Mouse (Mus musculus) Patski (cell line): ENCODE data around the gene Kif18a. TPM values are rescaled to one million over a fixed set of nuclear protein-coding genes. Genes with fewer than 3 reads are reported as not detected.

ENCODE experiments used
- ATAC-seq: fragments of 100-300 bp; one replicate; pipeline ENCODE4 v1.8.0; 2021
- CTCF ChIA-PET: fragments of 350-600 bp; sonication (Branson Sonifier 250); formaldehyde crosslinking; loops from one replicate; lab custom pipeline; 2022; ENCODE audit warnings: inconsistent platforms; lab: Charles Lee
- POLR2A ChIA-PET: fragments of 350-600 bp; sonication (Branson Sonifier 250); formaldehyde crosslinking; loops from one replicate; lab custom pipeline; 2022; ENCODE audit warnings: antibody characterized with exemption, inconsistent platforms; lab: Charles Lee
- DNase-seq: peaks from one replicate; pipeline ENCODE4 v3.0.0-alpha.2; 2011; ENCODE audit warnings: low read depth, low spot score
- H3K27me3 ChIP-seq: fragments of 371-371 bp; one replicate; pipeline ENCODE4 v1.5.1; 2021
- CTCF ChIP-seq: fragments of 100-300 bp; IDR thresholded peaks from one replicate; pipeline ENCODE4 v1.5.1; 2021
- in situ Hi-C: fragments of 300-500 bp; cut with MboI; formaldehyde crosslinking; loops from 3 replicates; pipeline ENCODE4 v1.11.1; 2018; ENCODE audit warnings: low pct_unique_long_range_greater_than_20kb, mixed read lengths
- polyA plus RNA-seq: library from polyadenylated mRNA; unstranded; gene quantifications from one replicate; pipeline ENCODE4 v1.2.3, GENCODE M21; 2021

Gene Kif18a
- polyA plus RNA-seq, 1 experiment from 2014 or later = 6.6 TPM

DNA sequence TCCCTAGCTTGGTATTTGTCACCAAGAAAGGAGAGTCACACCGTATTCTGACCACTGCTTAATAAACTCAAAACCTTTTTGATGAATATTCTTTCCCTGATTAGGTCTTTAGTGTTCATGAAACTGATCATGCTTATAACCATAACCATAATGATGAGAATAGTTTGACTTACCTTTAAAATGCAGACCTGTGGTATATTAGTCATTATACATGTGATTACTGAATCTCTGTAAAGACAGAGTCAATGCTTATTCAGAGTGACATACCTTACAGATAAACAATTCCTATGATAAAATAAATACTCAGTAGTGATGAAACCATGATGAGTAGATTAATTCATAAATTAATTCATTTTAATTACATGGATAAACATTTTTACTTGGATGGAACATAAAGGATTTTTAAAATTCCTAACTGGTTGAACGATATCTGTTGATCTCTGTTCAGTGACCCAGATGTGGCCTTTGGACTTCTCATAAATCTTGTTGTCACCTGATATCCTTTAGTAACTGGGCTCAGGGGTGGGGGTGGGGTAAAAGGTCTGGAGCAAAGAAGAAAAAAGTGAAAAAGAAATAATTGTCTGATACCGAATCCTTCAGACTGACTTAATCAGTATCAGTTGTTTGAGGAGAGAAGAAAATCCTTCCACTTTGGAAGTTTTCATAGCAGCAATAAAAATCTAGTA is 78.1 kb downstream of the Kif18a start:
- H3K27me3 ChIP-seq = no peaks in the 10 kb centered on the region
- no peak for TF ChIP-seq CTCF
- ATAC-seq (no peak), DNase-seq (no peak)
- CTCF ChIA-PET = no interaction called here
- POLR2A ChIA-PET = no interaction called here
- in situ Hi-C loops = no loop called here

DNA sequence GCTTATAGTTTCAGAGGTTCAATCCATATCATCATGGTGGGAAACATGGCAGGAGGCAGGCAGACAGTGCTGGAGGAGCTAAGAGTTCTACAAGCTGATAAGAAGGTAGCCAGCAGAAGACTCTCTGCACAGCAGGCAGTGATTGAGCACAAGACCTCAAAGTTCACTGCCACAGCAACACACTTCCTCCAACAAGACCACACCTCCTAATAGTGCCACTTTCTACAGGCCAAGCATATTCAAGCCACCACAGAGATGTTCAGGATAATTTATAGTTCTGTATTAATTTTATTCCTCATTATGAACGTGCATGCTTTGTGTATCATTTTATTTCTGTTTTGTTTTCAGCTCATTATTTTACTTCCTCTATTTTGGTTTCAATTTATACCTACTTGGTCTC is 85.4 kb downstream of the Kif18a start:
- CTCF ChIA-PET = no interaction called here
- POLR2A ChIA-PET = no interaction called here
- H3K27me3 ChIP-seq = no peaks in the 10 kb centered on the region
- TF ChIP-seq CTCF = no peak
- ATAC-seq = no peak
- DNase-seq = no peak
- in situ Hi-C loops = no loop called here

DNA sequence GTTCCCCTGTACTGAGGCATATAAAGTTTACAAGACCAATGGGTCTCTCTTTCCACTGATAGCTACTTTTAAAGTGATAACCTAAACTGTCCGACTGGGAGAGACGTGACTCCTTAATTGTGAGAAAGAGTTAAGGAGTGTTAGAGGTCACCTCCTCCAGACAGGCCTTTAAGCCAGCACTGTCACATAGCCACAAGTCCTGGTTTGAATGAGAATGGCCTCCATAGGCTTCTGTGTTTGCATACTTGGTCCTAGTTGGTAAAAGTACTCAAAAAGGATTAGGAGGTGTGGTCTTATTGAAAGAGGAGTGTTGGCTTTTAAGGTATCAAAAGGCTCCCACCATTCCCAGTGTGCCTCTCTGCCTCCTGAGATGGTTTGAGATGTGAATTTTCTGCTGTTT is 94.3 kb downstream of the Kif18a start:
- TF ChIP-seq CTCF = no peak
- ChIA-PET POLR2A (no interaction called here), CTCF (no interaction called here)
- ATAC-seq = no peak
- in situ Hi-C loops = no loop called here
- no peaks in the 10 kb centered on the region for H3K27me3 ChIP-seq
- DNase-seq = no peak

DNA sequence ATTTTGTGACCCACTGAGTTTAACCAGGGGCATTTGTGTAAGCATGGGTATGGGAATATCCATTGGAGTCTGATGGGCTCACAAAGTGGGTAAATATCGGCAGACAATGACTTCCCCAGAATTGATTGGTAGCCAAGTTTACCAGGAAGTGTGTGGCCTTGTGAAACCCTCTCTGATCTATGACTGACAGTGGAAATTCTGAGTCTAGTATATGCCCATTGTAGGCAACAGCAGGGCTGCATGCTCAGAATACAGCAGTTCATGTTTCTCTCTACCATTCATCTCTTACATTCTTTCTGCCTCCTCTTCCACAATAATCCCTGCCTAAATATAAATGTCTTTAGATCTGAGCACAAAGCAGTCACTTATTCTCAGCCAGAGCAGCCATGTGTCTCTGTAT is 103.5 kb downstream of the Kif18a start:
- TF ChIP-seq CTCF = no peak
- CTCF ChIA-PET = no interaction called here
- POLR2A ChIA-PET = no interaction called here
- no peaks in the 10 kb centered on the region for H3K27me3 ChIP-seq
- DNase-seq (no peak), ATAC-seq (no peak)
- in situ Hi-C loops = no loop called here

DNA sequence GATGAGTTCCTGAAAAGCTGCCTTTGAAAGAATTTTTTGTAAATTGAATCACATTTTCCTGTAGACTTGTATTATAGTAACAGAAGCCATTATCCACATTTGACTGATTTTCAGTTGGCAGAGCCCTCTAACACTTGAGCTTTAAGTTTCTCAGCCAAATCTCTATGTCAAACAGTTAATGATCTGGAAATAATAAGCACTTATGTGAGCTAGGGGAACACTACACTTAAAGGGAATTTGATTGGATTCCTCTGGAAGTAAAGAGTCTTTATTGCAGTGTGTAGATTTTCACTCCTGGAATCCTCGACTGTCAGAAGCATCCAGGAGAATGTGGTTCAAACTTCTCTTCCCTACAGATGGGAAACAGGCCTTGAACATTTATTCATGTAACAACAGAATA is 105.7 kb downstream of the Kif18a start:
- no peaks in the 10 kb centered on the region for H3K27me3 ChIP-seq
- TF ChIP-seq CTCF = no peak
- ChIA-PET CTCF (interaction anchor here (1.9 kb wide), 1 partner anchor 9 kb away, joined by 6 read pairs; no protein-coding TSS in a partner anchor), POLR2A (no interaction called here)
- ATAC-seq = no peak
- peak; percentile 43 for DNase-seq
- in situ Hi-C loops = no loop called here

DNA sequence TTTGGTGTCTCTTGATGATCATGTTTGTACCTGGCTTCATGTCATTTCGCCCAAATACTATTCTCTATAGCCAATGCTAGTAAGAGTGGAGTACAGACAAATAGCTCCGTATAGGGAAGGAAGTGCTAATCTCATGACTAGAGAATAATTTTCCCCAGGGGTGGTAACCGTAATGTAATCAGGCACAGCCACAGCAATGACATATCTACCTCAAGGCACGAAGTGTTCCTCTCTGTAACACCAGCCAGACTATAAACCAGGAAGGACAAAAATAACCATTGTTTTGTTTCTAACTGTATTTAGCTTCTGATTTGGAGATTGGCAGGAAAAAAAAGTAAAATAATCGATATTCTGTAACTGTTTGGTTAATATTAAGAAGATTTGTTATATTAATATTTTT is 108.2 kb downstream of the Kif18a start:
- TF ChIP-seq CTCF = no peak
- ChIA-PET CTCF (no interaction called here), POLR2A (no interaction called here)
- DNase-seq = no peak
- in situ Hi-C loops = no loop called here
- H3K27me3 ChIP-seq = no peaks in the 10 kb centered on the region
- no peak for ATAC-seq

DNA sequence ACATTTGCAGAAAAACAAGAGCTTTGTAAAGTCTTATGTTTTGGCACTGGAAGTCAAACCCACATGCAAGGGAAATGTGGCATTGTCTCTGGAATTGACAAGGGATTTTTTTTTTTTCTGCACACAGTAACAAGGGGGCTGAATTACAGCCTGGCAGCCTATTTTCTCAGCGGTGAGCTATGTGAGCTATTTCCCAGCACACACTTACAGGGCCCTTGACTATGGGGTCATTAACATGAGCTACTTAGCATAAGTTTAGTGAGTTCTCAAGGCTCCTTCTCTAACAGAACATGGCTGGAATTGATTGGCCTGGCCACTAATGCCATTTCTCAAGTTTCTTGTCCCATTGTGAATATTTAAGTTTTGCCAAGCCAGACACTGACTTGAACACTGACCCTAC is 109.4 kb downstream of the Kif18a start:
- CTCF ChIA-PET = no interaction called here
- POLR2A ChIA-PET = no interaction called here
- no peaks in the 10 kb centered on the region for H3K27me3 ChIP-seq
- DNase-seq = no peak
- in situ Hi-C loops = no loop called here
- TF ChIP-seq CTCF = no peak
- no peak for ATAC-seq

Other genes starting within 250 kb of the Kif18a start
- gene Mettl15, start within 50 bp of the Kif18a start, polyA plus RNA-seq = 5.6 TPM